Mouse (Mus musculus) lung, embryonic 14.5 days (tissue): ENCODE measurements around the gene Slc22a17. TPM values are rescaled to one million over a fixed set of nuclear protein-coding genes. Genes with fewer than 3 reads are reported as not detected.

Experiments
- ATAC-seq: fragments of 200-750 bp; cut with Nextera tagmentation; 2 replicates; pipeline ENCODE4 v1.8.0; 2017; ENCODE audit warnings: mild to moderate bottlenecking, moderate TSS enrichment, moderate library complexity; ENCODE audit not compliant: insufficient read depth
- DNase-seq: peaks from one replicate; pipeline ENCODE4 v3.0.0-alpha.2; 2015
- H3K27ac ChIP-seq: fragments of 300-500 bp; sonication (generic); 2 replicates; pipeline ENCODE4 v1.5.1; 2014; ENCODE audit warnings: low read depth, mild to moderate bottlenecking, moderate library complexity
- H3K27me3 ChIP-seq: fragments of 300-500 bp; sonication (generic); 2 replicates; pipeline ENCODE4 v1.6.1; 2014; ENCODE audit warnings: low read length, control low read depth; ENCODE audit not compliant: insufficient read depth
- H3K36me3 ChIP-seq: fragments of 300-500 bp; sonication (generic); 2 replicates; pipeline ENCODE4 v1.6.1; 2014; ENCODE audit warnings: control low read depth; ENCODE audit not compliant: insufficient read depth
- H3K4me1 ChIP-seq: fragments of 300-500 bp; sonication (generic); 2 replicates; pipeline ENCODE4 v1.6.1; 2014; ENCODE audit warnings: antibody characterized with exemption, control low read depth; ENCODE audit not compliant: insufficient read depth
- H3K4me2 ChIP-seq: fragments of 300-500 bp; sonication (generic); 2 replicates; pipeline ENCODE4 v1.6.1; 2014; ENCODE audit warnings: mild to moderate bottlenecking
- H3K4me3 ChIP-seq: fragments of 300-500 bp; sonication (generic); 2 replicates; pipeline ENCODE4 v1.5.1; 2014; ENCODE audit warnings: low read depth, low read length
- H3K9ac ChIP-seq: fragments of 300-500 bp; sonication (generic); 2 replicates; pipeline ENCODE4 v1.6.1; 2014
- H3K9me3 ChIP-seq: fragments of 300-500 bp; sonication (generic); 2 replicates; pipeline ENCODE4 v1.6.1; 2016; ENCODE audit warnings: low read depth, low read length, control low read depth
- CTCF ChIP-seq: IDR thresholded peaks from 2 replicates; pipeline ENCODE4 v1.5.1; 2016; ENCODE audit warnings: antibody characterized with exemption, low read depth
- WGBS: fragments of 180-500 bp; shearing (Covaris S2); extraction: QIAGEN DNeasy Blood & Tissue Kit; methylation state at CpG from one replicate; pipeline ENCODE4 v1.1.7; 2014; 5-methylcytosine and 5-hydroxymethylcytosine counted together
- polyA plus RNA-seq: library from polyadenylated mRNA; unstranded; fragments of >200 nt; fragmentation: Nextera tagmentation; extraction: Ambion mirVana; gene quantifications from 2 replicates; pipeline ENCODE4 v1.2.1, GENCODE M21; 2014

Gene Slc22a17
- polyA plus RNA-seq, 1 experiment from 2014 or later, result 29.2 TPM

DNA sequence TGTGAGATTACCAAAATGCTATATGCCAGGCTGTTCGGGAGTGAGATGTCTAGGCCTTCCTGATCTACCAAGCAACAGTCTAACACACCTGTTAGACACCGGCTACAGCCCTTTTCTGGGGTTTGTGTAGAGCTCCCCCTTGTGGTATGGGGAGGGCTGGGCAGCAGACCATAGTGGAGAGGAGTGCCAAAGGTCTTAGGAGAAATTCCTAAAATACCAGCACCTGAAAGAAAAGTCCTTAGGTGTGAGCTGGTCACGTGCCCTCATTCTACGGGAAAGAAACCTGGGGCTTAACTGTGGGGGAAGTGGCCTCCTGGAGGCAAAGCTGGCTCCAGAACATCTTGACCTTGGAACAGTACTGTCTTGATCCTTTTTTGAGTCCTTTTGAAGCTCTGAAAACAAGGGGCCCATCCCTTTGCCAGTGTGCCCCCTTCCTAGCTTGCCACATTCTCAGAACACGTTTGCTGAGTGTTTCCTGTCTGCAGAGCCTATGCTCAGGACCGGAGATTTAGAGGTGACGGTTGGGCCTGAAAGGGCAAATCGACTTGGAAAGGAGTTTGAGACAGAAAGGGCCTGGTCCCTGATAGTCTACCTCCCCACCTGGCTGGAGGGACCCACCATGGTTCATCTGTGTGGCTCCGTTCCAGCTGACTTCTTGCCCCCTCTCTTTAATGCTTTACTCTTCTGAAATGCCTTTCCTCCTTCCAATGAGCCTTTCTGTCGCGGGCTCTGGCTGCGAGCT is 26.7 kb upstream of the Slc22a17 start:
- no peak overlapping the region for H3K9ac ChIP-seq

GRCm38 (mm10) chr14:54938431-54939219 is 25.7 kb upstream of the Slc22a17 start:
- ATAC-seq (no peak), DNase-seq (no peak)
- H3K36me3 ChIP-seq, result no peaks in the 10 kb centered on the region
- H3K27ac ChIP-seq, result no peak overlapping the region
- no peak for TF ChIP-seq CTCF
- no peaks in the 10 kb centered on the region for H3K4me1 ChIP-seq
- H3K9me3 ChIP-seq, result no peaks in the 10 kb centered on the region
- H3K4me3 ChIP-seq, result no peak overlapping the region
- H3K9ac ChIP-seq, result no peak overlapping the region
- no peaks in the 10 kb centered on the region for H3K27me3 ChIP-seq
- H3K4me2 ChIP-seq, result no peak overlapping the region
- 72% methylated on average over 15 of the region's 15 CpGs for WGBS

More for the DNA sequence above, 26.7 kb upstream of the Slc22a17 start:
- no peaks in the 10 kb centered on the region for H3K27me3 ChIP-seq
- H3K4me3 ChIP-seq, result no peak overlapping the region
- ATAC-seq (peak; percentile 62), DNase-seq (peak; percentile 83)
- no peaks in the 10 kb centered on the region for H3K4me1 ChIP-seq
- 42% methylated on average over 12 of the region's 12 CpGs for WGBS
- no peak overlapping the region for H3K4me2 ChIP-seq
- H3K9me3 ChIP-seq, result no peaks in the 10 kb centered on the region
- H3K27ac ChIP-seq, result no peak overlapping the region
- TF ChIP-seq CTCF, result peak; percentile 89
- no peaks in the 10 kb centered on the region for H3K36me3 ChIP-seq

GRCm38 (mm10) chr14:54937361-54938182 is 24.6 kb upstream of the Slc22a17 start:
- 83% methylated on average over 16 of the region's 16 CpGs for WGBS
- DNase-seq (no peak), ATAC-seq (no peak)
- H3K27me3 ChIP-seq, result no peaks in the 10 kb centered on the region
- H3K4me1 ChIP-seq, result no peaks in the 10 kb centered on the region; the same call in 1 of the 2 replicates
- no peaks in the 10 kb centered on the region for H3K36me3 ChIP-seq
- TF ChIP-seq CTCF, result no peak
- no peak overlapping the region for H3K27ac ChIP-seq
- H3K9ac ChIP-seq, result no peak overlapping the region
- no peaks in the 10 kb centered on the region for H3K9me3 ChIP-seq
- no peak overlapping the region for H3K4me2 ChIP-seq
- no peak overlapping the region for H3K4me3 ChIP-seq

GRCm38 (mm10) chr14:54936831-54937160 is 23.9 kb upstream of the Slc22a17 start:
- Histone ChIP-seq H3K9ac (no peak overlapping the region), H3K36me3 (no peaks in the 10 kb centered on the region), H3K4me2 (no peak overlapping the region), H3K27me3 (no peaks in the 10 kb centered on the region), H3K9me3 (no peaks in the 10 kb centered on the region), H3K4me3 (no peak overlapping the region), H3K27ac (peak overlapping the region; percentile 24; the same call in 1 of the 2 replicates), H3K4me1 (no peaks in the 10 kb centered on the region; the same call in 1 of the 2 replicates)
- no peak for ATAC-seq
- TF ChIP-seq CTCF, result no peak
- 41% methylated on average over 6 of the region's 6 CpGs for WGBS
- no peak for DNase-seq

- no peaks in the 10 kb centered on the region for H3K36me3 ChIP-seq
- peak within 1 kb of the TSS; percentile 24; the same call in 1 of the 2 replicates for H3K27ac ChIP-seq
- 32% methylated on average over 8 of the region's 8 CpGs for WGBS
- H3K9ac ChIP-seq, result no peak within 1 kb of the TSS
- ATAC-seq (no peak), DNase-seq (no peak)
- no peaks in the 10 kb centered on the region for H3K27me3 ChIP-seq
- no peaks in the 10 kb centered on the region for H3K9me3 ChIP-seq
- no peak within 1 kb of the TSS for H3K4me2 ChIP-seq
- no peaks in the 10 kb centered on the region; the same call in 1 of the 2 replicates for H3K4me1 ChIP-seq
- H3K4me3 ChIP-seq, result no peak within 1 kb of the TSS
- TF ChIP-seq CTCF, result peak; percentile 13; the same call in 1 of the 2 replicates
Measured at GRCm38 (mm10) chr14:54935904-54936830, 23.2 kb upstream of the Slc22a17 start, which contains the start of gene Cmtm5. TSS of gene Cmtm5 (plus strand) at chr14:54936261.

GRCm38 (mm10) chr14:54932645-54933150 is 19.8 kb upstream of the Slc22a17 start, which contains the start of gene Il25:
TSS of gene Il25 (plus strand) at chr14:54932695.
- H3K9me3 ChIP-seq, result no peaks in the 10 kb centered on the region
- H3K9ac ChIP-seq, result no peak within 1 kb of the TSS
- H3K4me2 ChIP-seq, result no peak within 1 kb of the TSS
- no peak for TF ChIP-seq CTCF
- H3K27ac ChIP-seq, result no peak within 1 kb of the TSS
- H3K4me1 ChIP-seq, result no peaks in the 10 kb centered on the region; the same call in 1 of the 2 replicates
- DNase-seq (peak; percentile 60), ATAC-seq (peak; percentile 55; the same call in 1 of the 2 replicates)
- 25% methylated on average over 6 of the region's 6 CpGs for WGBS
- no peaks in the 10 kb centered on the region; the same call in 1 of the 2 replicates for H3K27me3 ChIP-seq
- no peak within 1 kb of the TSS for H3K4me3 ChIP-seq
- H3K36me3 ChIP-seq, result no peaks in the 10 kb centered on the region
